Mouse (Mus musculus): Measurements from ENCODE around the gene D030056L22Rik.

D030056L22Rik gene

DNA sequence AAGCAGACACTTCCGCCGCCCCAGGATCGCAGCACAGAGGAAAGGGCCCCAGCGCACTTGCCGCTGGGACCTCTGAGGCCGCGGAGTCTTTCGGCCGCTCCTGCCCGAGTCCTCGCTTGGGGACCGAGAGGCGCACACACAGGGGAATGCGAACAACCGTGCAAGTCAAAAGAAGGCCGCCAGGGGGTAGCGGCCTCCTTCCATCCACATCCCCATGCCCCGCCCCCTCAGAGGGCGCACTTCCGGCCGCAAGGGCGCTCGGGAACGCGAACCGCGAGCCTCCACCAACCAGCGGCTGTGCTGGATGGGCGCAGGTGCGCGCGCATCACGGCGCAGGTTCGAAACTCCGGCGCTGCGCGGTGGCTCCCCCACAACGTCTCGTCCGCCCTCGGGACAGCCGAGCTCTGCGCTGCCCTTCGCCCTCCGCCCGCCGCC is at the start of gene D030056L22Rik:
Gene D030056L22Rik, plus strand, starts transcription at position 328 of the 435 bp plus-strand sequence.
- DNase-seq, result peak; percentile 99

GRCm38 (mm10) chr19:18663904-18664303 is 49.1 kb upstream of the D030056L22Rik start:
- DNase-seq, result no peak

GRCm38 (mm10) chr19:18666966-18667365 is 46.0 kb upstream of the D030056L22Rik start:
- DNase-seq, result no peak

DNA sequence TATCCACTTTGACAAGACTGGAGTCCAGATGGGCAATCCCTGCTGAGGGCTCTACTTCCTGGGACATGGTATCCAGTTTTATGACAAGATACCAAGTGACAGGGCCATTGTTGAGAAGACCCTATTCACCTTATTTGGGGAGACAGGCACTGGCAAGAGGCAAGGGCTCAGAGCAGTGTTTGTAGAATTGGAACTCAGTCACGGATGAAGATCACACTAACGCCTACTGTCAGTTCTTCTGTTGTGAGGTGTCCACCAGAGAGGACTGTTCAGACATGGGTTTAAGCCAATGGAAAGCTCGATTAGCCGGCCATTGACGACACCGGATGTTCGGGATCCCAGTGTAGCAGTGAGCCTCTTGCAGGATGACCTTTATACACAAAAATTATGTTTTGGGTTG is 43.4 kb upstream of the D030056L22Rik start:
- no peak for DNase-seq

- DNase-seq, result peak; percentile 100
Observed at GRCm38 (mm10) chr19:18670608-18671007, 42.4 kb upstream of the D030056L22Rik start, which contains the start of gene Carnmt1. Gene Carnmt1, plus strand, starts transcription at chr19:18670764.

- DNase-seq, result peak; percentile 46
Observed at GRCm38 (mm10) chr19:18671056-18671741, 41.8 kb upstream of the D030056L22Rik start.

- no peak for DNase-seq
Observed at GRCm38 (mm10) chr19:18672498-18672897, 40.5 kb upstream of the D030056L22Rik start.

DNA sequence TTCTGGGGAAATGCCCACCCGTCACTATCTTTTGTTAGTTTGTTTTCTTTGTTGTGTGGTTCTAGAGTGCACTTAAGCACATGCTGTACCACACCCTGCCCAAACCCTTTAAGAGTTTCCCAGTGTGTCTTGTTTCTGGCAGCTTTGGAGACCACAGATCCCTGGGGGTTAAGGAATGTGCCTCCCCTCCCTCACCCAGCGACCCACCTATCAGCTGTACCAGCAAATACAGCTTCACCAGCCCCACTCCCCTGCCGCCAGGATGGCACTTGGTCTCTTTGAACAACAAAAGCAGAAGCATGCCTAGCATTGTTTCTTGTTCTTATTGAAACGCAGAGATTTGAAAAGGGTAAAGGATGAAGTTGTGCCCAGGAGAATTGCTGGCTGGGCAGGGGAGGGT is 39.9 kb upstream of the D030056L22Rik start:
- no peak for DNase-seq

DNA sequence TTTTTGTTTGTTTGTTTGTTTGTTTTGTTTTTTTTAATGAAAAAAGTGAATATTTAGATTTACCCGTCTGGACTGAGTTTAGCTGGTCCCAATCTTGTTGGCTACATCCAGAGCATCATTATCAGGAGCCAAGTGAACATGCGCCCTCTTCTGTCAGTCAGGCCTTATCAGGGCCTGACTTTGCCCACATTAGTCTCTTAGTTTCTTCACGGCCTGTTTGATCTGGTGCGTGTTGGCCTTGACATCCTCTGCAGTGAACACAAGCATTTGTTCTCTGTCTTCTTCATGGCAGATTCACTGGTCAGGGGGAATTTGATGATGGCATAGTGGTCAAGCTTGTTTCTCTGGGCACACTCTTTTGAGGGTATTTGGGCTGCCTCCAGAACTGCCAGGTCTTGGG is 30.9 kb upstream of the D030056L22Rik start:
- DNase-seq, result no peak

GRCm38 (mm10) chr19:18687556-18687955 is 25.4 kb upstream of the D030056L22Rik start:
- DNase-seq, result peak; percentile 63

GRCm38 (mm10) chr19:18692176-18692575 is 20.8 kb upstream of the D030056L22Rik start:
- DNase-seq, result no peak

DNA sequence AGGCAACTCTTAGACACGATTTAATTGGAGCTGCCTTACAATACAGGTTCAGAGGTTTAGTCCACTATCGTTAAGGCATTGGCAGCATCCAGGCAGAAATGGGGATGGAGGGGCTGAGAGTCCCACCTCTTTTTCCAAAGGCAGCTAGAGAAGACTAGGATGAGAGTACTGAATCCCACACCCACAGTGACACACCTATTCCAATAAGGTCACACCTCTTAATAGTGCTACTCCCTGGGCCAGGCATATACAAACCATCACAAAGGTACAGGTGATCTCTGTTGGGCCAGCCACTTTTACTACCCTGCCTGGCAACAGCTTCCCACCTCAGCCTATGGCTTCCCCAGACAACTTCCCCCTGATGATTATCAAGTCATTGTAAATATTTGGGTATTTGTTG is 20.2 kb upstream of the D030056L22Rik start:
- DNase-seq, result no peak

DNA sequence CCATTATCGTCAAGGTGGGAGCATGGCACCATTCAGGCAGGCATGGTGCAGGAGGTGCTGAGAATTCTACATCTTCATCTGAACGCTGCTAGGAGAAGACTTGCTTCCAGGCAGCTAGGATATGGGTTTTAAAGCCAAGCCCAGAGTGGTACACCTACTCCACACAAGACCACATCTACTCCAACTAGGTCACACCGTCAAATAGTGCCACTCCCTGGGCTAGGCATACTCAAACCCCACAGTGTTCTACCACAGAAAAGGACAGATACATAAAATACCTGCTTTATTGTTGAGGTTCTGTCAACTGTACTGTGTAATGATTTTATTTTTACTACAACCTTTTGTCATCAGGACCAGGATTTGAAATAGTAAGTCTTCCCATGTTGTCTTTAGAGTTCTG is 17.9 kb upstream of the D030056L22Rik start:
- no peak for DNase-seq

DNA sequence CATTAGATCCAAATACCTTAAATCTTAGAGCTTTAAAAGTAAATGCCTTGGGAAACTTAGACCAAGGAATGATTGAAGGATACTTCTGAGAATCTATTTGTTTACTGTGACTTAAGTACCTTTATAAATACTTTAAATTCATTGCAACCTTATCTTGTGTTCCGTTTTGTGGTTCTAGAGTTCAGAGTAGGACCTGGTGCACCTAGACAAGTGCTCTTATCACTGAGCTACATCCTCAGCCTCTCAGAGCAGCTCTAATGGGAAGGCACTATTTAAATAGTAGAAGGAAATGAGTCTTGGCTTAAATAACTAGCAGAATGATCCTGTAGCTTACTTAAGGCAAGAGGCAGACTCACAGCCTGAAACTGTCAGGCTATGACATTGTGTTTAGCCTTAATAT is 17.4 kb upstream of the D030056L22Rik start:
- DNase-seq, result no peak

GRCm38 (mm10) chr19:18708101-18708500 is 4.9 kb upstream of the D030056L22Rik start:
- no peak for DNase-seq

DNA sequence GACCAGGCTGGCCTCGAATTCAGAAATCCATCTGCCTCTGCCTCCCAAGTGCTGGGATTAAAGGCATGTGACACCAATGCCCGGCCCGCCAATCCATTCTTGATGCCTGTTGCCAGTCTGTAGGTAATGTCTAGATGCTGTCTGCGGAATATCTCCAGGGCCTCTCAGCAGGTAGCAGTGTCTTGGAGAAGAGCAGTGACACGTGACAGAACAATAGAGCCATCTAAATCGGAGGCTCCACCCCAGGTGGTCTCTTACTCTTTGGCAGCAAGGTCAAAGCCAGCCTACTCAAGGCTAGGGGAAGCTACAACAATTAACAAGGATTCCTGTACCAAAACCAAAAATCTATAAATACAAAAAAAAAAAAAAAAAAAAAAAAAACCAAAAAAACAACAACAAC is 2.1 kb upstream of the D030056L22Rik start:
- DNase-seq, result no peak

DNA sequence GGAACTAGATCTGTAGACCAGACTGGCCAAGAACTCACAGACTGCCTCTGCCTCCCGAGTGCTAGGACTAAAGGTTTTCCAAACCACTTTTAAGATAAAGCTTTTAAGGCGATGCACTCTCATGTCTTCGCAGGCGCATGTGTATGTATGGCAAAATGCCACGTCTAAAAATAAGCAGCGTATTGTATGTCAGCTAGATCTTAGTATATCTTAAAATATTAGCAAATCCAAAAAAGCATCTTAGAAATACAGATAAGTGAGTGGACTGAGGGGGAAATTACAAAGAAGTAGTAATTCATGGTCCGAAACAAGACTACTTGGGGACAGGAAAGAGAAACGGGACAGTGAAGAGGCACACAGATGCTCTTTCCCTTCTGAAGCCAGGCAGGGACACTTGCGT is 1.4 kb upstream of the D030056L22Rik start:
- no peak for DNase-seq

GRCm38 (mm10) chr19:18712153-18712865 is 684 bp upstream of the D030056L22Rik start:
- DNase-seq, result no peak

DNA sequence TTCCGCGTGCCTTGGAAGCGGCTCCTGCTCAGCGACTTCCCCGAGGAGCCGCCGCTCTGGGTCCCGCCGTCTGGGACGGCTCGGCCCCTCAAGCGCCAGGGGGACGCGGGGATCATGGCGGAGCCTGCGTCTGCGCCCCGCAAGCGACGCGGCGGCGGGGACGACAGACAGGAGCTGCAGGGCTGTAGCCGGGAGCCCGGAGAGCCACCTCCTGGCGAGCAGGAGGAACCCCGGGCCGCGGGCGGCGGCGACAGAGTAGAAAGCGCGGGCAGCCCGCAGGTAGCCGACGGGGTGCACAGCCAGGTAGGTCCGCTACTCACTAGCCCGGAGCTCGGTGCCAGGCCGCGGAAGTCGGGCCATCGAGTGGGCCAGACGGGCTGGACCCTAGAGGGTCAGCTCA is 364 bp downstream of the D030056L22Rik start:
- peak; percentile 65 for DNase-seq

DNA sequence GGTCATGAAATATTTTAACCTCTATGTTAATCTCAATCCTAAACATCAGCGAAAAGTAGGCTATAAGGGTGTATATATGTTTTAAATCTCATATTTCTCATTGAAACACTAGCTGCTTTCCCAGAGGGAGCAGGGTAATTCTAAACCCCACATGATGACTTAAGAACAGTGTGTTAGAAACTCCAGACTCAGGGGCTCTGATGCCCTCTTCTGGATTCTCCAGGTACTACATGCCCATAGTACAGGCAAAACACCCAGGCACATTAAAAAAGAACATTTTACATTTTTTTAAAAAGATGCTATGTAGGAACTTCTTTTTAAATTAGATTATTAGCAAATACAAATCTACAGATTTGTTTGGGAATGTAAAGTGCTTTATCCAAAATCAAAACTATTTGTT is 3.4 kb downstream of the D030056L22Rik start:
- DNase-seq, result peak; percentile 82

GRCm38 (mm10) chr19:18720337-18720736 is 7.3 kb downstream of the D030056L22Rik start:
- no peak for DNase-seq

DNA sequence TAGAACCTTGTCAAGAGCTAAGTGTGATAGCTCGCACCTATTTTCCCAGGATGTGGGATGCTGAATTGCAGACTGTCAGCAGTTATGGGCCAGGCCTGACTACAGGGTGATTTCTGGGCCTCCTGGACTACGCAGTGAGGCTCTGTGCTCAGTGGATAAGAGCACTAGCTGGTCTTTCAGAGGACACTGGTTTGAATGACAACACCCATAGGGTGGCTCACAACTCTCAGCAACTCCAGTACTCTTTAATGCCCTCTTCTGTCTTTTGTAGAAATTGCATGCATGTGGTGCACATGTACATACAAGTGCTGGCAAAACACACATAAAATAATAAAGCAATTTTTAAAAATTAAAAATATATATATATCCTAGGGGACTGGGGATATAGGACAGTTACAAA is 12.2 kb downstream of the D030056L22Rik start:
- DNase-seq, result no peak

- DNase-seq, result no peak
Observed at GRCm38 (mm10) chr19:18730255-18730654, 17.3 kb downstream of the D030056L22Rik start.

- DNase-seq, result no peak
Observed at GRCm38 (mm10) chr19:18731077-18731476, 18.1 kb downstream of the D030056L22Rik start.
